Mouse (Mus musculus): ENCODE data around the gene Tmem54. TPM values are rescaled to one million over a fixed set of nuclear protein-coding genes. Genes with fewer than 3 reads are reported as not detected.

The Tmem54 gene
- polyA plus RNA-seq, 1 experiment from 2014 or later, result not detected

DNA sequence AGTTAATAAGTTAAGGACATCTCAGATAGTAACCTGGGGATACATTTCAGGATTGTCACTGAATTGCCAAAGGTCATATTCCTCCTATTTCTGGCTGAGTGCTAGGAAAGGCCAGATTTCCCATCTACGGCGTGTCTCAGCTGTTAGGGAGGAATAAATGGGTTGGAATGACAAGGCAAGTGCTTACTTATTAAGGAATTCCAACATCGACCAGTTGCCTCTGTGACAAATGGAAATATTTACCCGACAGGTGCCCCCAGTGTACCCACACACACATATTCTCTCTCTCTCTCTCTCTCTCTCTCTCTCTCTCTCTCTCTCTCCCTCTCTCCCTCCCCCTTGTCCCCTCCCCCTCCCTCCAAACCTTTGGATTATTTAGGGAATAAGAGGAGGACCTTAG is 40.6 kb downstream of the Tmem54 start:
- H3K27me3 ChIP-seq, result no peaks in the 10 kb centered on the region
- ChIA-PET POLR2A (no interaction called here), CTCF (interaction anchor here (3.2 kb wide), 1 partner anchor 12 kb away, joined by 9 read pairs; no protein-coding TSS in a partner anchor)
- in situ Hi-C loops (cut with MboI; ENCODE audit: low pct_unique_long_range_greater_than_20kb), result loop anchor here (25.0 kb wide), 1 partner anchor 316 kb away; the partner anchor contains the start of gene Bsdc1
- DNase-seq (ENCODE audit: low read depth, low spot score) (no peak), ATAC-seq (no peak)
- no peak for TF ChIP-seq CTCF (IDR thresholded peaks at IDR 0.05)

DNA sequence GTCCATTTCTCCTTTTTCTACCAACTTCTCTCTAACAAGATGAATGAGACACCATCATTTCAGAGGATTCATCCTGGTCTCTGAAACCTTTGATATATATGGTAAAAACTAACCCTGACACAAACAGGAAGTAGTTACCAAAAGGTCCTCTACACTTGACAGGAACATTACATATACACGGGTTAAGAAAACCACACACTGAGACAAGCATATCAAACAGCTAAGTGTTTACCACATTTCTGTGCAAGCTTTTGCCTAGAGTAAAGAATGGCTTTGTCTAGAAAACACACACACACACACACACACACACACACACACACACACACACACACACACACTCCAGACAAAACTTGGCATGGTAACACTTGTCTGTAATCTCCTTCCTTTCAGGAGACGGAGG is 41.0 kb downstream of the Tmem54 start:
- no peak for DNase-seq (ENCODE audit: low read depth, low spot score)
- CTCF ChIA-PET, result interaction anchor here (3.2 kb wide), 1 partner anchor 12 kb away, joined by 9 read pairs; no protein-coding TSS in a partner anchor
- no peak for TF ChIP-seq CTCF (IDR thresholded peaks at IDR 0.05)

GRCm38 (mm10) chr4:129147552-129148103 is 42.3 kb downstream of the Tmem54 start:
- DNase-seq (ENCODE audit: low read depth, low spot score), result no peak
- TF ChIP-seq CTCF (IDR thresholded peaks at IDR 0.05), result no peak
- ChIA-PET CTCF (no interaction called here), POLR2A (no interaction called here)
- in situ Hi-C loops (cut with MboI; ENCODE audit: low pct_unique_long_range_greater_than_20kb), result loop anchor here (25.0 kb wide), 1 partner anchor 315 kb away; the partner anchor contains the start of gene Bsdc1
- ATAC-seq, result no peak
- no peaks in the 10 kb centered on the region for H3K27me3 ChIP-seq

More for the DNA sequence above, 41.0 kb downstream of the Tmem54 start:
- in situ Hi-C loops (cut with MboI; ENCODE audit: low pct_unique_long_range_greater_than_20kb), result loop anchor here (25.0 kb wide), 1 partner anchor 316 kb away; the partner anchor contains the start of gene Bsdc1
- ATAC-seq, result no peak
- H3K27me3 ChIP-seq, result no peaks in the 10 kb centered on the region
- POLR2A ChIA-PET, result no interaction called here

DNA sequence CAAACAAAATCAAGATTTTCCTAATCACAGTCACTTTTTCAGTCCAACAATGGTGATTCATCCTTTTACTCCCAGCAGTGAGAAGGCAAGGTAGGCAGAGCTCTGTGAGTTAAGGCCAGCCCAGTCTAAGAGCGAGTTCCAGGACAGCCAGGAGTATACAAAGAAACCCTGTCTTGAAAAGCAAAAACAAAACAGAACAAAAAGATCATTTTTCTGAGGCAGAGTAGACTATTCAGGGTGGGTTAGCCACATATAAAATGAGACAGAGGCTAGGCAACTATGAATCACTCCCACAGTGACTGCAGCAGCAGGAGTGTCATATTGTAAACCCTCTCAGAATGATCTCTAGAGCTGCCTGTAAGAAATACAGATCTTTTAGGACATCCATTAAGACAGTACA is 44.0 kb downstream of the Tmem54 start:
- ChIA-PET POLR2A (no interaction called here), CTCF (no interaction called here)
- ATAC-seq (no peak), DNase-seq (ENCODE audit: low read depth, low spot score) (no peak)
- in situ Hi-C loops (cut with MboI; ENCODE audit: low pct_unique_long_range_greater_than_20kb), result loop anchor here (25.0 kb wide), 1 partner anchor 313 kb away; the partner anchor contains the start of gene Bsdc1
- no peak for TF ChIP-seq CTCF (IDR thresholded peaks at IDR 0.05)
- H3K27me3 ChIP-seq, result no peaks in the 10 kb centered on the region

DNA sequence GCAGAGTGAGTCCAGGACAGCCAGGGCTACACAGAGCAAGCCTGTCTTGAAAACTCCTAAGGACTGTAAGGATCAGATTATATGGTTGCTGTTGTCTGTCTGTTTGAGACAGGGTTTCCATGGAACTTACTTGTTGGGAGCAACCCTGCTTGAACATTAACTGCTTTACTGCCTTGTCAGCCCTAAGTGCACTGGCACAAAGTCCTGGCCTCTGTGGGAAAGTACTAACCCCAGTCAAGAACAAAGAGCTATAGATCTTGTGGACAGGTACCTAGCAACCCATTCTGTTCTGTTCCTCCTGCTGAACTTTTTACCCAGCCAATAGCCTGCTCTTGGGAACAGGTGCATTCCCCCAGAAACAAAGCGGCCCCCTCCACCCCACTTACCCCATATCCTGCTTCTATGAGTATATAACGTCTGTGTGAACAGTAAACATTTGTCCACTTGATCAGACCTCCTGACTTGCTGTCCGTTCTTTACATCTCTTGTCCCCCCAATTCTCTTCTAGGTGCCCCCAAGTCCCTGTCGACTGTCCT is 46.0 kb downstream of the Tmem54 start:
- ChIA-PET CTCF (interaction anchor here (1.2 kb wide), 1 partner anchor 11 kb away, joined by 4 read pairs; no protein-coding TSS in a partner anchor), POLR2A (no interaction called here)
- no peak for TF ChIP-seq CTCF (IDR thresholded peaks at IDR 0.05)
- DNase-seq (ENCODE audit: low read depth, low spot score) (no peak), ATAC-seq (no peak)
- no peaks in the 10 kb centered on the region for H3K27me3 ChIP-seq
- in situ Hi-C loops (cut with MboI; ENCODE audit: low pct_unique_long_range_greater_than_20kb), result no loop called here

- ChIA-PET POLR2A (no interaction called here), CTCF (no interaction called here)
- H3K27me3 ChIP-seq, result no peaks in the 10 kb centered on the region
- in situ Hi-C loops (cut with MboI; ENCODE audit: low pct_unique_long_range_greater_than_20kb), result no loop called here
- TF ChIP-seq CTCF (IDR thresholded peaks at IDR 0.05), result no peak
- DNase-seq (ENCODE audit: low read depth, low spot score) (no peak), ATAC-seq (no peak)
Measured at GRCm38 (mm10) chr4:129157541-129157940, 52.2 kb downstream of the Tmem54 start.

- ChIA-PET CTCF (no interaction called here), POLR2A (no interaction called here)
- in situ Hi-C loops (cut with MboI; ENCODE audit: low pct_unique_long_range_greater_than_20kb), result no loop called here
- TF ChIP-seq CTCF (IDR thresholded peaks at IDR 0.05), result no peak
- no peaks in the 10 kb centered on the region for H3K27me3 ChIP-seq
- no peak for DNase-seq (ENCODE audit: low read depth, low spot score)
- no peak for ATAC-seq
Measured at GRCm38 (mm10) chr4:129158549-129158948, 53.2 kb downstream of the Tmem54 start.

DNA sequence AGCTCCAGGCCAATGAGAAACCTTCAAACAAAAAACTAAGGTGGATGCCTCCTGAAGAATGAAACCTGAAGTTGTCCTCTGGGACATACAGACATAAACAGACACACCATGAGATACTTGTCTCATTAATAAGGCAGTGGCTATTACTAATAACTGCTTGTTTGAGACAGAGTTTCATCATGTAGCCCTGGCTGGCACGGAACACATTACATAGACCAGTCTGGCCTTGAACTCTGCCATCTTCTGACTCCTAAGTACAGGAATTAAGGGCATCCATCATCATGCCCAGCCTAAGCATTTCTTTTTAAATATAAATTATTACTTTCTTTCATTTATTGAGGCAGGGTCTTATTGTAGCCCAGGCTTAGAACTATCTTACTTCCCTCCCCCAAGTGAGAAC is 55.7 kb downstream of the Tmem54 start:
- ATAC-seq (no peak), DNase-seq (ENCODE audit: low read depth, low spot score) (no peak)
- CTCF ChIA-PET, result interaction anchor here (1.3 kb wide), 1 partner anchor 21 kb away, joined by 4 read pairs; no protein-coding TSS in a partner anchor
- TF ChIP-seq CTCF (IDR thresholded peaks at IDR 0.05), result no peak
- POLR2A ChIA-PET, result no interaction called here
- no peaks in the 10 kb centered on the region for H3K27me3 ChIP-seq
- in situ Hi-C loops (cut with MboI; ENCODE audit: low pct_unique_long_range_greater_than_20kb), result no loop called here

Other genes with a start within 250 kb of the Tmem54 start
- gene Trim62, start 222.0 kb upstream of the Tmem54 start, polyA plus RNA-seq (2021), result 2.2 TPM
- gene Azin2, start 143.1 kb upstream of the Tmem54 start, polyA plus RNA-seq (2021), result 18.0 TPM
- 64.2 TPM for gene Ak2, start 113.6 kb upstream of the Tmem54 start, polyA plus RNA-seq (2021)
- gene Rnf19b, start 47.3 kb upstream of the Tmem54 start, polyA plus RNA-seq (2021), result 31.4 TPM
- gene Hpca, start 16.5 kb downstream of the Tmem54 start, polyA plus RNA-seq (2021), result not detected
- gene Fndc5, start 31.5 kb downstream of the Tmem54 start, polyA plus RNA-seq (2021), result not detected
- 20.2 TPM for gene S100pbp, start 84.2 kb downstream of the Tmem54 start, polyA plus RNA-seq (2021)
- gene Yars, start 84.2 kb downstream of the Tmem54 start, polyA plus RNA-seq (2021), result 63.0 TPM
- gene C77080, start 155.9 kb downstream of the Tmem54 start, polyA plus RNA-seq (2021), result 47.3 TPM
- 4.9 TPM for gene Sync, start 182.1 kb downstream of the Tmem54 start, polyA plus RNA-seq (2021)
- 150 TPM for gene Rbbp4, start 229.8 kb downstream of the Tmem54 start, polyA plus RNA-seq (2021)
- gene Zbtb8os, start 230.1 kb downstream of the Tmem54 start, polyA plus RNA-seq (2021), result 68.4 TPM

All from Patski (cell line).